ENCODE assay signal across 12 mouse cellular contexts in the genomic region with DNA sequence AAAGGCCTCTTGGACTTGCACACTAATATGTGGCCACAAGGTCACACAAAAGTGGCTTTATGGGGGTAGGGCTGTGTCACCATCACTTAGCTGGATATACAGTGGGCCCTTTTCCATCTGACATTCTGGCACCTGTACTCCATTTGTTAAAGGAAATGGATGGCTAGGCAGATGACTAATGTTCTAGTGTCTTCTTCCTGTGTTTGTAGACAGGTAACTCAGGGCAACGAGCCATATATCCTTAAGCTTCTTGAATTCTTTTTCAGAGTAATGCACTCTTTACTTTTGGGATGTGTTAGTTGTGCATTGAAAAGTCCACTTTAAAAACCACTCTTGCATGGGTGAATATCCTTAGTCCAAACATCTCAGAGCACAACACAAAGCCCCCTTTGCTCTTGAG.
"Had no signal": no experiment of that assay in that cellular context is flagged by ENCODE, and none has a peak within 500 bp of the region (broad histone marks: within the 10 kb centered on the region; RNA-seq: fewer than 3 reads in every experiment).

No protein-coding gene starts in this region.

- H3K36me3 ChIP-seq: liver, embryonic 13.5 days; midbrain, embryonic 10.5 days; midbrain, embryonic 13.5 days had no signal

- DNase-seq: kidney, adult 8-10 months; kidney, postnatal 14 days; kidney, postnatal 4 days; liver, embryonic 13.5 days; lung, postnatal 14 days had no signal

- H3K4me3 ChIP-seq: liver, embryonic 13.5 days; midbrain, embryonic 10.5 days; midbrain, embryonic 13.5 days; myocyte had no signal

- ATAC-seq: midbrain, embryonic 13.5 days; midbrain, embryonic 16.5 days had no signal

- H3K27ac ChIP-seq: liver, embryonic 13.5 days; macrophage; midbrain, embryonic 10.5 days; midbrain, embryonic 13.5 days; stomach, postnatal 0 days had no signal

- H3K9ac ChIP-seq: liver, embryonic 13.5 days; midbrain, embryonic 13.5 days had no signal

- H3K27me3 ChIP-seq: liver, embryonic 13.5 days; megakaryocyte, embryonic 14.5 days; midbrain, embryonic 13.5 days had no signal

- H3K4me1 ChIP-seq: liver, embryonic 13.5 days had no signal
